Mouse (Mus musculus): Measurements from ENCODE around the gene Pcyt1a.

Pcyt1a gene

GRCm38 (mm10) chr16:32430474-32431046 lies at the start of gene Pcyt1a:
Pcyt1a (plus strand) TSS chr16:32430921.
- peak; percentile 92 for DNase-seq

- DNase-seq: no peak
Observed at GRCm38 (mm10) chr16:32382901-32383300, 47.8 kb upstream of the Pcyt1a start.

- no peak for DNase-seq
Observed at GRCm38 (mm10) chr16:32384885-32385284, 45.8 kb upstream of the Pcyt1a start.

GRCm38 (mm10) chr16:32386826-32387225 lies 43.9 kb upstream of the Pcyt1a start:
- no peak for DNase-seq

GRCm38 (mm10) chr16:32389049-32389448 lies 41.7 kb upstream of the Pcyt1a start:
- no peak for DNase-seq

GRCm38 (mm10) chr16:32389841-32390240 lies 40.9 kb upstream of the Pcyt1a start:
- DNase-seq: no peak

- no peak for DNase-seq
Observed at GRCm38 (mm10) chr16:32390882-32391281, 39.8 kb upstream of the Pcyt1a start.

GRCm38 (mm10) chr16:32395679-32396540 lies 34.8 kb upstream of the Pcyt1a start:
- DNase-seq: no peak

GRCm38 (mm10) chr16:32396541-32396835 lies 34.2 kb upstream of the Pcyt1a start:
- DNase-seq: no peak

- no peak for DNase-seq
Observed at GRCm38 (mm10) chr16:32398206-32398605, 32.5 kb upstream of the Pcyt1a start.

- DNase-seq: peak; percentile 8
Observed at GRCm38 (mm10) chr16:32400267-32400666, 30.5 kb upstream of the Pcyt1a start, which contains the start of gene Tm4sf19. Tm4sf19 (plus strand) TSS chr16:32400506.

- DNase-seq: no peak
Observed at GRCm38 (mm10) chr16:32401335-32401965, 29.3 kb upstream of the Pcyt1a start.

- no peak for DNase-seq
Observed at GRCm38 (mm10) chr16:32402818-32403217, 27.9 kb upstream of the Pcyt1a start.

- DNase-seq: no peak
Observed at GRCm38 (mm10) chr16:32405716-32406115, 25.0 kb upstream of the Pcyt1a start.

GRCm38 (mm10) chr16:32406671-32407070 lies 24.1 kb upstream of the Pcyt1a start:
- DNase-seq: no peak

- DNase-seq: no peak
Observed at GRCm38 (mm10) chr16:32407730-32408129, 23.0 kb upstream of the Pcyt1a start.

GRCm38 (mm10) chr16:32417457-32417856 lies 13.3 kb upstream of the Pcyt1a start:
- DNase-seq: no peak

GRCm38 (mm10) chr16:32419517-32420483 lies 10.9 kb upstream of the Pcyt1a start, which contains the start of gene Tctex1d2:
Tctex1d2 (plus strand) TSS chr16:32419702.
- peak; percentile 94 for DNase-seq

- no peak for DNase-seq
Observed at GRCm38 (mm10) chr16:32427506-32427905, 3.2 kb upstream of the Pcyt1a start.

GRCm38 (mm10) chr16:32431047-32431591 lies 398 bp downstream of the Pcyt1a start:
- DNase-seq: no peak

- no peak for DNase-seq
Observed at GRCm38 (mm10) chr16:32431926-32432325, 1.2 kb downstream of the Pcyt1a start.

- DNase-seq: no peak
Observed at GRCm38 (mm10) chr16:32433138-32433537, 2.4 kb downstream of the Pcyt1a start.

Data from right cerebral cortex, adult 18-20 months (tissue).